Mouse (Mus musculus) heart, adult 18-20 months (tissue): ENCODE results near the gene Larp4b. TPM values are rescaled to one million over a fixed set of nuclear protein-coding genes. Genes with fewer than 3 reads are reported as not detected.

Source experiments
- total RNA-seq, 2 experiments: library from RNA; stranded (reverse); gene quantifications; 2 replicates each; pipeline ENCODE4 v1.2.3; 2021

Larp4b gene
- total RNA-seq, 2 experiments from 2014 or later, result 63.8 to 75.7 TPM

Other genes with a start within 250 kb of the Larp4b start
- gene Wdr37, start 222.0 kb upstream of the Larp4b start, total RNA-seq, result 10 to 100 TPM; 31.8 to 33.6 TPM
- gene Idi1, start 208.4 kb upstream of the Larp4b start, total RNA-seq, result 1 to 10 TPM; 4.8 to 5.8 TPM
- not detected for gene Gm9745, start 145.7 kb upstream of the Larp4b start, total RNA-seq
- not detected for gene Idi2, start 141.0 kb upstream of the Larp4b start, total RNA-seq
- 10 to 100 TPM; 35.3 to 39.8 TPM for gene Gtpbp4, start 97.8 kb upstream of the Larp4b start, total RNA-seq
- 10 to 100 TPM; 41.0 to 43.2 TPM for gene Dip2c, start 182.6 kb downstream of the Larp4b start, total RNA-seq